Mouse (Mus musculus): ENCODE measurements around the gene Sh3bp4.
A peak's percentile ranks its signal among the peaks of the same experiment; 100 is the strongest.

The Sh3bp4 gene

GRCm38 (mm10) chr1:89187441-89187840 lies 117.2 kb downstream of the Sh3bp4 start:
- no peak for DNase-seq

GRCm38 (mm10) chr1:89188091-89188490 lies 117.9 kb downstream of the Sh3bp4 start:
- DNase-seq, result no peak

- no peak for DNase-seq
Observed at GRCm38 (mm10) chr1:89189204-89189603, 119.0 kb downstream of the Sh3bp4 start.

GRCm38 (mm10) chr1:89190621-89191020 lies 120.4 kb downstream of the Sh3bp4 start:
- DNase-seq, result no peak

GRCm38 (mm10) chr1:89191127-89191740 lies 121.0 kb downstream of the Sh3bp4 start:
- DNase-seq, result peak; percentile 84 to 91

GRCm38 (mm10) chr1:89192536-89193220 lies 122.5 kb downstream of the Sh3bp4 start:
- DNase-seq, result peak in 1 of 2 experiments; percentile 63

GRCm38 (mm10) chr1:89193576-89193975 lies 123.4 kb downstream of the Sh3bp4 start:
- no peak for DNase-seq

- DNase-seq, result peak; percentile 89 to 93
Observed at GRCm38 (mm10) chr1:89195827-89196712, 125.9 kb downstream of the Sh3bp4 start.
